Comparison of ENCODE assay signal across 8 mouse cellular contexts in genomic region chr16:59617167-59617566, GRCm38 (mm10). TPM values are rescaled to one million over a fixed set of nuclear protein-coding genes. Genes with fewer than 3 reads are reported as not detected.
DNase-seq lines count a peak whose midpoint lies in the region; ATAC-seq and TF ChIP-seq lines count a peak whose summit lies in the region.

No protein-coding gene starts in this region.

- WGBS in heart, postnatal 0 days, result 13% methylated on average over 3 of the region's 3 CpGs
- 23% methylated on average over 3 of the region's 3 CpGs for WGBS in heart, embryonic 12.5 days

- no peak for ATAC-seq in heart, postnatal 0 days (ENCODE audit: insufficient read depth, low read depth)
- no peak for ATAC-seq in heart, embryonic 12.5 days (ENCODE audit: insufficient number of reproducible peaks, low FRiP score)

- H3K4me2 ChIP-seq in heart, postnatal 0 days (ENCODE audit: low read depth, low read length), result no peak overlapping the region
- H3K4me2 ChIP-seq in heart, embryonic 12.5 days, result no peak overlapping the region

- no peak overlapping the region for H3K27ac ChIP-seq in heart, postnatal 0 days (ENCODE audit: low read depth)
- no peak overlapping the region for H3K27ac ChIP-seq in heart, embryonic 12.5 days (ENCODE audit: poor library complexity, severe bottlenecking)

- DNase-seq in heart, postnatal 0 days (ENCODE audit: low spot score), result peak; percentile 55
- peak; percentile 21 for DNase-seq in cerebellum, adult 11-12 months
- DNase-seq in heart, postnatal 4 days, result peak; percentile 49
- peak; percentile 20 for DNase-seq in layer of hippocampus, adult 9-11 months
- peak; percentile 8 to 36 for DNase-seq in natural killer cell, adult 2 months (ENCODE audit: low spot score in 2 of 2)
- DNase-seq in urinary bladder, adult 18-20 months (ENCODE audit: low spot score in 2 of 2), result no peak

- no peaks in the 10 kb centered on the region for H3K36me3 ChIP-seq in heart, postnatal 0 days (replicated peaks; ENCODE audit: control insufficient read depth, insufficient read depth, low read length)
- H3K36me3 ChIP-seq in heart, embryonic 12.5 days, result no peaks in the 10 kb centered on the region
- no peaks in the 10 kb centered on the region for H3K36me3 ChIP-seq in E14TG2a.4 (ENCODE audit: insufficient read depth, low read length)

- H3K9me3 ChIP-seq in heart, postnatal 0 days (replicated peaks; ENCODE audit: control insufficient read depth, low read length), result no peaks in the 10 kb centered on the region
- no peaks in the 10 kb centered on the region for H3K9me3 ChIP-seq in heart, embryonic 12.5 days (replicated peaks)
- no peaks in the 10 kb centered on the region for H3K9me3 ChIP-seq in E14TG2a.4 (ENCODE audit: low read length)

- TF ChIP-seq CTCF in heart, postnatal 0 days (IDR thresholded peaks at IDR 0.05; ENCODE audit: low read depth), result peak; percentile 77
- peak; percentile 44 for TF ChIP-seq CTCF in E14TG2a.4 (conservative IDR thresholded peaks at IDR 0.05; ENCODE audit: low read length)

- TF ChIP-seq EP300 in heart, postnatal 0 days (IDR thresholded peaks at IDR 0.05; ENCODE audit: low read depth), result no peak

- no peaks in the 10 kb centered on the region for H3K27me3 ChIP-seq in heart, postnatal 0 days (ENCODE audit: control insufficient read depth, insufficient read depth, low read length)
- no peaks in the 10 kb centered on the region for H3K27me3 ChIP-seq in heart, embryonic 12.5 days (replicated peaks)
- H3K27me3 ChIP-seq in E14TG2a.4 (ENCODE audit: insufficient read depth, low read length), result no peaks in the 10 kb centered on the region

- no peak overlapping the region for H3K9ac ChIP-seq in heart, postnatal 0 days (replicated peaks; ENCODE audit: low read depth, low read length)
- no peak overlapping the region for H3K9ac ChIP-seq in heart, embryonic 12.5 days

- H3K4me3 ChIP-seq in heart, postnatal 0 days (ENCODE audit: low read depth, low read length), result no peak overlapping the region
- no peak overlapping the region for H3K4me3 ChIP-seq in heart, embryonic 12.5 days
- no peak overlapping the region for H3K4me3 ChIP-seq in E14TG2a.4 (replicated peaks; ENCODE audit: low read length)

- H3K4me1 ChIP-seq in heart, postnatal 0 days (ENCODE audit: control insufficient read depth, insufficient read depth), result no peaks in the 10 kb centered on the region
- H3K4me1 ChIP-seq in heart, embryonic 12.5 days (replicated peaks), result no peaks in the 10 kb centered on the region
- H3K4me1 ChIP-seq in E14TG2a.4 (replicated peaks; ENCODE audit: low read depth, low read length), result no peaks in the 10 kb centered on the region; the same call in 1 of the 2 replicates

RNA-seq across cellular contexts. Expression of gene Crybg3, which starts 16.4 kb away (rescaled TPM):
- total RNA-seq in heart, postnatal 0 days (2014; rRNA removed; ENCODE audit: low replicate concordance), result 26.9 and 40.0 TPM in 2 replicates
- 8.9 and 9.2 TPM in 2 replicates for polyA plus RNA-seq in heart, postnatal 0 days (2015; fragmentation: Nextera tagmentation; extraction: Ambion mirVana)
- polyA plus RNA-seq in heart, embryonic 12.5 days (2016; fragmentation: Nextera tagmentation; extraction: Ambion mirVana), result 18.9 and 22.3 TPM in 2 replicates
- total RNA-seq in heart, postnatal 4 days (2021), result 10 to 100 TPM; 85.5 to 86.4 TPM

RNA-seq across cellular contexts. Expression of gene Arl6, which starts 22.0 kb away (rescaled TPM):
- total RNA-seq in heart, postnatal 0 days (2014; rRNA removed; ENCODE audit: low replicate concordance), result 8.7 and 9.8 TPM in 2 replicates
- polyA plus RNA-seq in heart, postnatal 0 days (2015; fragmentation: Nextera tagmentation; extraction: Ambion mirVana), result 18.2 and 18.6 TPM in 2 replicates
- 20.7 and 22.6 TPM in 2 replicates for polyA plus RNA-seq in heart, embryonic 12.5 days (2016; fragmentation: Nextera tagmentation; extraction: Ambion mirVana)
- 1 to 10 TPM; 6.4 to 8.8 TPM for total RNA-seq in heart, postnatal 4 days (2021)

Comparison
In these comparisons a context has a peak if more than half of its experiments do, and no peak if none do; other contexts are left out.
1. DNase-seq: peak in heart, postnatal 0 days (single experiment), cerebellum, adult 11-12 months (single experiment), heart, postnatal 4 days (single experiment), layer of hippocampus, adult 9-11 months (single experiment) and natural killer cell, adult 2 months (2 of 2); none in urinary bladder, adult 18-20 months (0 of 2).